In genomic region chr13:93723455-93723854, GRCm38 (mm10) we compare ENCODE assay signal across 24 mouse cellular contexts. TPM values are rescaled to one million over a fixed set of nuclear protein-coding genes. Genes with fewer than 3 reads are reported as not detected.
A peak's percentile ranks its signal among the peaks of the same experiment; 100 is the strongest.
DNase-seq lines count a peak whose midpoint lies in the region; ATAC-seq lines count a peak whose summit lies in the region.
"Had no signal": no experiment of that assay in that cellular context is flagged by ENCODE, and none has a peak within 500 bp of the region (broad histone marks: within the 10 kb centered on the region; RNA-seq: fewer than 3 reads in every experiment).

No protein-coding gene starts in this region.

- H3K27ac ChIP-seq in forebrain, embryonic 13.5 days, result no peak overlapping the region
- no peak overlapping the region for H3K27ac ChIP-seq in forebrain, embryonic 14.5 days (ENCODE audit: low read depth, low read length)
- no peak overlapping the region for H3K27ac ChIP-seq in hindbrain, embryonic 15.5 days (replicated peaks)
- H3K27ac ChIP-seq in hindbrain, embryonic 12.5 days, result no peak overlapping the region
- no peak overlapping the region for H3K27ac ChIP-seq in neural tube, embryonic 12.5 days
- H3K27ac ChIP-seq in neural tube, embryonic 15.5 days (replicated peaks), result no peak overlapping the region
- H3K27ac ChIP-seq: embryonic facial prominence, embryonic 13.5 days; forebrain, embryonic 12.5 days; gastrocnemius, adult 2 months; heart, embryonic 10.5 days; heart, embryonic 13.5 days had no signal

- no peaks in the 10 kb centered on the region for H3K4me1 ChIP-seq in forebrain, embryonic 13.5 days
- no peaks in the 10 kb centered on the region for H3K4me1 ChIP-seq in forebrain, embryonic 14.5 days (ENCODE audit: control insufficient read depth, insufficient read depth, low read length)
- H3K4me1 ChIP-seq in hindbrain, embryonic 15.5 days (replicated peaks), result no peaks in the 10 kb centered on the region
- H3K4me1 ChIP-seq in hindbrain, embryonic 12.5 days, result no peaks in the 10 kb centered on the region
- H3K4me1 ChIP-seq in megakaryocyte, embryonic 14.5 days, result no peaks in the 10 kb centered on the region; the same call in none of the 2 replicates
- no peaks in the 10 kb centered on the region for H3K4me1 ChIP-seq in neural tube, embryonic 12.5 days
- peaks cover 4% of the 10 kb centered on the region for H3K4me1 ChIP-seq in neural tube, embryonic 15.5 days
- H3K4me1 ChIP-seq: forebrain, embryonic 12.5 days; heart, embryonic 10.5 days; heart, embryonic 13.5 days had no signal

- no peak overlapping the region for H3K4me2 ChIP-seq in forebrain, embryonic 13.5 days
- H3K4me2 ChIP-seq in forebrain, embryonic 14.5 days (ENCODE audit: low read length), result no peak overlapping the region
- H3K4me2 ChIP-seq in hindbrain, embryonic 15.5 days, result no peak overlapping the region
- no peak overlapping the region for H3K4me2 ChIP-seq in hindbrain, embryonic 12.5 days (replicated peaks)
- no peak overlapping the region for H3K4me2 ChIP-seq in neural tube, embryonic 12.5 days (replicated peaks)
- no peak overlapping the region for H3K4me2 ChIP-seq in neural tube, embryonic 15.5 days
- H3K4me2 ChIP-seq: embryonic facial prominence, embryonic 13.5 days; forebrain, embryonic 12.5 days; heart, embryonic 13.5 days had no signal

- no peaks in the 10 kb centered on the region for H3K36me3 ChIP-seq in forebrain, embryonic 13.5 days (ENCODE audit: poor library complexity, severe bottlenecking)
- no peaks in the 10 kb centered on the region for H3K36me3 ChIP-seq in forebrain, embryonic 14.5 days (ENCODE audit: control insufficient read depth, insufficient read depth, low read length)
- no peaks in the 10 kb centered on the region for H3K36me3 ChIP-seq in hindbrain, embryonic 15.5 days
- H3K36me3 ChIP-seq in hindbrain, embryonic 12.5 days, result no peaks in the 10 kb centered on the region
- no peaks in the 10 kb centered on the region for H3K36me3 ChIP-seq in megakaryocyte, embryonic 14.5 days (replicated peaks; ENCODE audit: low read length)
- H3K36me3 ChIP-seq in neural tube, embryonic 12.5 days, result no peaks in the 10 kb centered on the region
- H3K36me3 ChIP-seq in neural tube, embryonic 15.5 days, result no peaks in the 10 kb centered on the region
- H3K36me3 ChIP-seq: embryonic facial prominence, embryonic 13.5 days; forebrain, embryonic 12.5 days; G1E; heart, embryonic 10.5 days; heart, embryonic 13.5 days had no signal

- 0 out of 2 replicates have a peak, but pooled peaks have one; percentile 30 for ATAC-seq in forebrain, embryonic 13.5 days
- no peak for ATAC-seq in forebrain, embryonic 14.5 days
- 0 out of 2 replicates have a peak, but pooled peaks have one; percentile 51 for ATAC-seq in hindbrain, embryonic 15.5 days (ENCODE audit: low FRiP score, low read depth)
- no peak for ATAC-seq in hindbrain, embryonic 12.5 days (ENCODE audit: low FRiP score)
- no peak for ATAC-seq in megakaryocyte, adult 5-6 weeks (ENCODE audit: poor library complexity, severe bottlenecking)
- 0 out of 2 replicates have a peak, but pooled peaks have one; percentile 29 for ATAC-seq in neural tube, embryonic 12.5 days (ENCODE audit: low FRiP score, low read depth)
- ATAC-seq in neural tube, embryonic 15.5 days (ENCODE audit: low FRiP score), result no peak
- ATAC-seq: forebrain, postnatal 0 days; Patski had no signal

- H3K9me3 ChIP-seq in forebrain, embryonic 13.5 days (replicated peaks), result no peaks in the 10 kb centered on the region
- H3K9me3 ChIP-seq in forebrain, embryonic 14.5 days (replicated peaks; ENCODE audit: control insufficient read depth, low read length), result no peaks in the 10 kb centered on the region
- H3K9me3 ChIP-seq in hindbrain, embryonic 15.5 days, result no peaks in the 10 kb centered on the region
- H3K9me3 ChIP-seq in hindbrain, embryonic 12.5 days (replicated peaks), result no peaks in the 10 kb centered on the region
- H3K9me3 ChIP-seq in megakaryocyte, embryonic 14.5 days, result no peaks in the 10 kb centered on the region
- H3K9me3 ChIP-seq in neural tube, embryonic 12.5 days, result no peaks in the 10 kb centered on the region
- H3K9me3 ChIP-seq in neural tube, embryonic 15.5 days (replicated peaks), result no peaks in the 10 kb centered on the region
- H3K9me3 ChIP-seq: embryonic facial prominence, embryonic 13.5 days; forebrain, embryonic 12.5 days; G1E; heart, embryonic 10.5 days; heart, embryonic 13.5 days had no signal

- 88% methylated on average over 3 of the region's 3 CpGs for WGBS in forebrain, embryonic 13.5 days
- WGBS in forebrain, embryonic 14.5 days, result 88% methylated on average over 3 of the region's 3 CpGs
- 92% methylated on average over 3 of the region's 3 CpGs for WGBS in hindbrain, embryonic 15.5 days
- 90% methylated on average over 3 of the region's 3 CpGs for WGBS in hindbrain, embryonic 12.5 days
- 90% methylated on average over 3 of the region's 3 CpGs for WGBS in neural tube, embryonic 12.5 days
- WGBS in neural tube, embryonic 15.5 days, result 90% methylated on average over 3 of the region's 3 CpGs

- H3K27me3 ChIP-seq in forebrain, embryonic 13.5 days, result no peaks in the 10 kb centered on the region
- no peaks in the 10 kb centered on the region for H3K27me3 ChIP-seq in forebrain, embryonic 14.5 days (replicated peaks; ENCODE audit: control insufficient read depth, insufficient read depth, low read length)
- H3K27me3 ChIP-seq in hindbrain, embryonic 15.5 days, result no peaks in the 10 kb centered on the region
- no peaks in the 10 kb centered on the region for H3K27me3 ChIP-seq in hindbrain, embryonic 12.5 days
- H3K27me3 ChIP-seq in megakaryocyte, embryonic 14.5 days (replicated peaks), result peaks cover 3% of the 10 kb centered on the region
- H3K27me3 ChIP-seq in neural tube, embryonic 12.5 days (replicated peaks), result no peaks in the 10 kb centered on the region
- no peaks in the 10 kb centered on the region for H3K27me3 ChIP-seq in neural tube, embryonic 15.5 days (replicated peaks)
- H3K27me3 ChIP-seq: CH12.LX; embryonic facial prominence, embryonic 13.5 days; forebrain, embryonic 12.5 days; heart, embryonic 13.5 days had no signal

- H3K9ac ChIP-seq in forebrain, embryonic 13.5 days, result no peak overlapping the region
- H3K9ac ChIP-seq in forebrain, embryonic 14.5 days (ENCODE audit: low read length), result no peak overlapping the region
- H3K9ac ChIP-seq in hindbrain, embryonic 15.5 days, result no peak overlapping the region
- H3K9ac ChIP-seq in hindbrain, embryonic 12.5 days, result no peak overlapping the region
- H3K9ac ChIP-seq in neural tube, embryonic 12.5 days, result no peak overlapping the region
- no peak overlapping the region for H3K9ac ChIP-seq in neural tube, embryonic 15.5 days (replicated peaks)
- H3K9ac ChIP-seq: embryonic facial prominence, embryonic 13.5 days; forebrain, embryonic 12.5 days; forebrain, postnatal 0 days; heart, embryonic 13.5 days had no signal

- no peak for DNase-seq in forebrain, embryonic 14.5 days (ENCODE audit: low spot score)
- DNase-seq: cerebellum, adult 9-10 months; gastrocnemius, adult 2 months; gastrocnemius, postnatal 14 days had no signal

- H3K4me3 ChIP-seq in forebrain, embryonic 13.5 days, result no peak overlapping the region
- H3K4me3 ChIP-seq in forebrain, embryonic 14.5 days (ENCODE audit: low read depth, low read length), result no peak overlapping the region
- H3K4me3 ChIP-seq in hindbrain, embryonic 15.5 days, result no peak overlapping the region
- H3K4me3 ChIP-seq in hindbrain, embryonic 12.5 days, result no peak overlapping the region
- H3K4me3 ChIP-seq in megakaryocyte, embryonic 14.5 days (replicated peaks), result peak overlapping the region; percentile 28
- H3K4me3 ChIP-seq in neural tube, embryonic 12.5 days, result no peak overlapping the region
- no peak overlapping the region for H3K4me3 ChIP-seq in neural tube, embryonic 15.5 days (replicated peaks)
- H3K4me3 ChIP-seq: embryonic facial prominence, embryonic 13.5 days; erythroblast, embryonic 14.5 days; forebrain, embryonic 12.5 days; gastrocnemius, adult 2 months; heart, embryonic 10.5 days; heart, embryonic 13.5 days had no signal

RNA-seq across cellular contexts. Expression of gene Arsb, which starts 48.0 kb away (rescaled TPM):
- 4.6 and 6.1 TPM in 2 replicates for polyA plus RNA-seq in forebrain, embryonic 13.5 days (2015; fragmentation: Nextera tagmentation; extraction: Ambion mirVana)
- polyA plus RNA-seq in forebrain, embryonic 14.5 days (2014; fragmentation: Nextera tagmentation; extraction: Ambion mirVana), result 10.0 and 12.2 TPM in 2 replicates
- 10.7 and 11.0 TPM in 2 replicates for polyA plus RNA-seq in hindbrain, embryonic 15.5 days (2015; fragmentation: Nextera tagmentation; extraction: Ambion mirVana)
- polyA plus RNA-seq in hindbrain, embryonic 12.5 days (2016; fragmentation: Nextera tagmentation; extraction: Ambion mirVana), result 8.8 and 9.5 TPM in 2 replicates
- 0.94 and 2.6 TPM in 2 replicates for polyA plus RNA-seq in megakaryocyte, embryonic 14.5 days (2012; ENCODE audit: insufficient read depth, low replicate concordance)
- total RNA-seq in megakaryocyte, adult 5-6 weeks (2015), result 94.6 and 95.0 TPM in 2 replicates
- 21.8 and 28.0 TPM in 2 replicates for total RNA-seq in megakaryocyte, adult 5-6 weeks (2017)
- 6.2 and 7.6 TPM in 2 replicates for polyA plus RNA-seq in neural tube, embryonic 12.5 days (2016; fragmentation: Nextera tagmentation; extraction: Ambion mirVana)
- 8.9 and 10.2 TPM in 2 replicates for polyA plus RNA-seq in neural tube, embryonic 15.5 days (2015; fragmentation: Nextera tagmentation; extraction: Ambion mirVana)

RNA-seq across cellular contexts. Expression of gene Dmgdh, which starts 49.2 kb away (rescaled TPM):
- 0.06 and 0.10 TPM in 2 replicates for polyA plus RNA-seq in forebrain, embryonic 13.5 days (2015; fragmentation: Nextera tagmentation; extraction: Ambion mirVana)
- polyA plus RNA-seq in forebrain, embryonic 14.5 days (2014; fragmentation: Nextera tagmentation; extraction: Ambion mirVana), result 0.10 TPM in 1 of 2 replicates, not detected in the other
- 0.30 and 0.31 TPM in 2 replicates for polyA plus RNA-seq in hindbrain, embryonic 15.5 days (2015; fragmentation: Nextera tagmentation; extraction: Ambion mirVana)
- polyA plus RNA-seq in hindbrain, embryonic 12.5 days (2016; fragmentation: Nextera tagmentation; extraction: Ambion mirVana), result 0.36 and 0.42 TPM in 2 replicates
- polyA plus RNA-seq in megakaryocyte, embryonic 14.5 days (2012; ENCODE audit: insufficient read depth, low replicate concordance), result not detected in 2 replicates
- total RNA-seq in megakaryocyte, adult 5-6 weeks (2015), result not detected in 2 replicates
- total RNA-seq in megakaryocyte, adult 5-6 weeks (2017), result not detected in 2 replicates
- polyA plus RNA-seq in neural tube, embryonic 12.5 days (2016; fragmentation: Nextera tagmentation; extraction: Ambion mirVana), result 0.06 and 0.09 TPM in 2 replicates
- 0.18 and 0.28 TPM in 2 replicates for polyA plus RNA-seq in neural tube, embryonic 15.5 days (2015; fragmentation: Nextera tagmentation; extraction: Ambion mirVana)
- total RNA-seq: gastrocnemius, adult 2 months; gastrocnemius, postnatal 14 days; heart, adult 18-20 months; heart, postnatal 14 days; heart, postnatal 4 days had no signal
- polyA plus RNA-seq: erythroblast, embryonic 14.5 days; G1E; Patski had no signal

RNA-seq across cellular contexts. Expression of gene Bhmt2, which starts 49.4 kb away (rescaled TPM):
- 0.09 TPM in 1 of 2 replicates, not detected in the other for polyA plus RNA-seq in forebrain, embryonic 13.5 days (2015; fragmentation: Nextera tagmentation; extraction: Ambion mirVana)
- not detected in 2 replicates for polyA plus RNA-seq in forebrain, embryonic 14.5 days (2014; fragmentation: Nextera tagmentation; extraction: Ambion mirVana)
- 0.09 and 0.10 TPM in 2 replicates for polyA plus RNA-seq in hindbrain, embryonic 15.5 days (2015; fragmentation: Nextera tagmentation; extraction: Ambion mirVana)
- not detected in 2 replicates for polyA plus RNA-seq in hindbrain, embryonic 12.5 days (2016; fragmentation: Nextera tagmentation; extraction: Ambion mirVana)
- polyA plus RNA-seq in megakaryocyte, embryonic 14.5 days (2012; ENCODE audit: insufficient read depth, low replicate concordance), result not detected in 2 replicates
- not detected in 2 replicates for total RNA-seq in megakaryocyte, adult 5-6 weeks (2015)
- not detected in 2 replicates for total RNA-seq in megakaryocyte, adult 5-6 weeks (2017)
- not detected in 2 replicates for polyA plus RNA-seq in neural tube, embryonic 12.5 days (2016; fragmentation: Nextera tagmentation; extraction: Ambion mirVana)
- polyA plus RNA-seq in neural tube, embryonic 15.5 days (2015; fragmentation: Nextera tagmentation; extraction: Ambion mirVana), result 0.17 TPM in 1 of 2 replicates, not detected in the other
- total RNA-seq: CH12.LX; G1E; gastrocnemius, adult 2 months; gastrocnemius, postnatal 14 days; heart, adult 18-20 months; heart, postnatal 14 days; heart, postnatal 4 days had no signal
- polyA plus RNA-seq: embryonic facial prominence, embryonic 13.5 days; forebrain, embryonic 12.5 days; forebrain, postnatal 0 days; G1E; hindbrain, embryonic 11.5 days had no signal

Comparison
In these comparisons a context has a peak if more than half of its experiments do, and no peak if none do; other contexts are left out.
1. ATAC-seq: peak in forebrain, embryonic 13.5 days (single experiment), hindbrain, embryonic 15.5 days (single experiment) and neural tube, embryonic 12.5 days (single experiment); none in forebrain, embryonic 14.5 days (single experiment), hindbrain, embryonic 12.5 days (single experiment), megakaryocyte, adult 5-6 weeks (single experiment) and neural tube, embryonic 15.5 days (single experiment).